Mouse (Mus musculus) layer of hippocampus, postnatal 14 days (tissue): Measurements from ENCODE around the gene Olfr803. TPM values are rescaled to one million over a fixed set of nuclear protein-coding genes. Genes with fewer than 3 reads are reported as not detected.

Experiments used
- DNase-seq, 2 experiments: peaks; one replicate each; pipeline ENCODE4 v3.0.0; 2021 to 2022; ENCODE audit warnings: low spot score in 2 of 2, mixed read lengths in 1 of 2
- long read RNA-seq, 2 experiments: library from polyadenylated mRNA; stranded (forward); transcript quantifications; one replicate each; pipeline ENCODE4 v2.0.0; 2021
- microRNA-seq, 2 experiments: library from miRNA; unstranded; fragments of <30 nt; microRNA quantifications; one replicate each; pipeline ENCODE4 v1.2.0; 2021
- total RNA-seq, 2 experiments: library from RNA; stranded (reverse); gene quantifications; 2 replicates each; pipeline ENCODE4 v1.2.3; 2021

The Olfr803 gene
- total RNA-seq, result not detected
- long read RNA-seq, experiment 1, result 0 reads
- long read RNA-seq, experiment 2, result 0 reads

DNA sequence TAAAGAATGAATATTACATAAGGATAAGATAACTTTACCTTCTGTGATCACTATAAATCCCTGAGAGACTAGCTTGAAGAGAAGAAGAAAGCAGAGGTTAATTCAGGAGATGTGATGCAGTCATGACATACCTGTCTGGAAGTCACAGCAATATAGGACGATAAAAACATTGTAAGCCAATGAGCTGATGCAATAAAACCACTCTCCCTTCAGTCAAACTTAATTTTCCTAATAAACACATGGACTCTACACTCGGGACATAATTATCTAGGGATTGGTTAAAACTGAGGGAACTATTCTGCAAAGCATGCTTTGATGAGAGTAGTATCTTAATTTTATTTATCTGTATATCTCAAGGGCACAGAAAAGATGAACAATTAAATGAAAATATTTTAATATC lies at the start of gene Olfr803:
Gene Olfr803 (minus strand): TSS at position 101 of the 400 bp plus-strand sequence.
- DNase-seq, result no peak

DNA sequence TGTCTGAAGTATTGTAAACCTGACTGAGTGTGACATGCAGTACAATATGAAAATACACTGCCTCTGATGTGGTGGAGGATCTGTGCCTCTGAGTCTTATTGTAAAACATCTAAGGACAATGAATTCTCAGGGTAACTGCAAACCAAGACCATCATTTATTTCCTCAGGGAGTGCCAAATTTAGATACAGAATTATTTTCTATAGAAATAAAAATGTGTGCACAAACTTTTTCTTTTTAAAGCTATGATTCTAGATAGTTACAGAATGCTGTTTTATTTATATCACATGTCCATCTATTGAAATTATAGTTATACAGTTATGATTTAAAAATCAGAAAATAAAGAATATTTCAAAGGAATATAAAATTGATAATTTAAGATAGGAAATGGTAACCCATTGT lies 47.7 kb upstream of the Olfr803 start, which contains the start of gene Olfr806:
Gene Olfr806 (minus strand): TSS at position 101 of the 400 bp plus-strand sequence.
- no peak for DNase-seq

DNA sequence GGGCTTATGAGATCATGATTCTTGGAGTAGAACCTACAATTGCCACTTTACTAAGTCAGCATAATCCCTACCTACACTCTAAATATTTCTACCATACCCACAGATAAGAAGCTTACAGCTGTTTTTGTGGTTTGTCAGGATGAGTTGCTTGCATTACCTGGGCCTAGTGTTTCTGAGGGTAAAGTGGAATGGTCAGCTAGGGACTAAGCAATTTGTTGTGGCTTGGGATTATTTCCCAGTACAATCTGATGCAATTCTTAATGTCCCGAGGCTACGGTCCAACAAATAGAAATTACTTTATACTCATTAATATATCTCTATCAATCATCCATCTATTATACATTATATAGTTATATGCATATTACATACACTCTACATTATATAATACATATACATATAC lies 35.2 kb upstream of the Olfr803 start, which contains the start of gene Olfr805:
Gene Olfr805 (minus strand): TSS at position 101 of the 400 bp plus-strand sequence.
- no peak for DNase-seq

DNA sequence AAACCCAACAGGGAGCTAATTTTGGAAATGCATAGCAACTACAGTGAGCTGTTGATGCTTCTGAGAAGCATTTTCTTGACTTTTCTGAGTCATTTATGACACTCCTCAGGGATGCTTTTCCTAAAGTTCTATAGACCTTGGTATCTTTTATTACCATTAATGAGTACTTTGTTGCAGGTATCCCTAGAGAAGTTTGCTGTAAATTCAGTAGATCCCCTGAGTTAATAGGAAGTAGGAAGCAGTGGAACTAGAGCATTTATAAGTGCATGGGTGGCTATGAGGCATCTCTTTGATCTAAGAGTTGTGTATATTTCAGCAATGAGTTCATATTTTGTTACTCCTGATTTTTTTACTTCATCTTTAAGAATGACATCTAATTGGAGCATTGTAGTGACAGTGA lies 8.8 kb upstream of the Olfr803 start, which contains the start of gene Olfr804:
Gene Olfr804 (plus strand): TSS at position 301 of the 400 bp plus-strand sequence.
- DNase-seq, result no peak

DNA sequence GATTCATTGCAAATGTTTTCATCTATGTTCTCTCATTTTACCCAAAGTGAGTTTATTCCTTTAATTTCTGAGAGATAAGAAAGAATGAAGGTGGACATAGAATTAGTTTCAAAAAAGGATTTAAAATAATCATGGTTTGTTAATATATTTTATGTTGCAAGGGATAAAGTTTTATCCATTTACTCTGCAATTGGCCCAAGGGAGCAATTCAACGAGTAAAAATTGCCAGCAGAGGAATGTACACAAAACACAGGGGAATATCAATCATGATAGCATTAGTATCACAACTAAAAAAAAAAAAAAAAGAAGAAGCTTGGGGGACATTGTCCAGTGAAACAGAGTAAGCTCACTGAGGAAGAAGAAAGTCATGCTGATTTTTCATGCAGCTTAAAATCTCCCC lies 6.0 kb downstream of the Olfr803 start, which contains the start of gene Olfr802:
Gene Olfr802 (minus strand): TSS at position 101 of the 400 bp plus-strand sequence.
- no peak for DNase-seq

DNA sequence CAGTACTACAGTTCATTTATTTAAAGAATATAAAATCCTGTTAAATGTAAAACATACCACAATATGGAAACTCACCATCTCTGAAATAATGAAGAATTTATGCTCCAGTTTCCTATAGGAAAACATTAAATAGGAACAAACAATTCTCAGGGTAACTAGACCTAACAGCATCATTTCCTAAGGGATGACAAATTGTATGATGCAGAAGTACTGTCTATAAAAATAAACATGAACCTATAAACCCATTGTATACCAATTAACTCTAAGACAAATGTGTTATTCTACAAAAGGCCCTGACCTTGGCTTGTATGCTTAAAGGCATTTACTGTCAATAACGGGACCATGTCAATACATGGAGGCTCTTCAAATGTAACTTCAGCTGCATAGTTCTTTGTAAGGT lies 20.3 kb downstream of the Olfr803 start, which contains the start of gene Olfr801:
Gene Olfr801 (minus strand): TSS at position 101 of the 400 bp plus-strand sequence.
- no peak for DNase-seq

DNA sequence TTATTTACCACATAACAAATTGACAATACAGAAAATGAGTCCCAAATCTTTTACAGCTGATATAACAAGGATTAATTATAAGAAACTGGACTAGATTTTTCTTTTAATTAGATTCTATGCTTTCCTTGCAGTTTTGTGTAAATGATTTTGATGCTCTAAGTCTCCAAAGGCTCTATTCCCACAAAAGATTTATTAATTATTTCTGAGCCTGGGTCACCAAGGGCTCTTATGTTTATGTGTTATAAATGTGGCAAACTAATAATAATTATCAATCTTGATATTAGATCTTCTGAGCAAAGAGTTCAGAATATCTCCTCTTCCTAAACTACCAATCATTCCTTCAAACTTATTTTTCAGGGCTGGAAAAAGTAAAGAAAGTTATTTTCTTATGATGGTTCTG lies 36.7 kb downstream of the Olfr803 start, which contains the start of gene Olfr800:
Gene Olfr800 (plus strand): TSS at position 301 of the 400 bp plus-strand sequence.
- DNase-seq, result no peak

DNA sequence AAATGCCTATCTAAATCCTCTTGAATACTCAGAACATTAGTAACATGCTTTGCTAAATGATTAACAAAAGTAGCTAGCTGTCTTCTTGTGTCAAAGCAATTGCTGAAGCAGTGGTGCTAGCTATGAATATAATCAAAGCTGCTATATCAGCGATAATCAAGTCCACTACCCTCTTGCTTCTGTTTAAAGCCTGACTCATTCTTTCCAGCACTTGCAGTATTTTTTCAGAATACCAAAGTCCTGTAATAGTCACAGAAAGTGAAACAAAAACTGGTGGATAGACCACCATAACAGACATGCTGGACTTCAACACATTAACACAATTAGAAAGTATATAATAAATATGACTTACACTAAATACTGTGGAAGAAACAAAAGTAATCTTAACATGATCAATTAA lies 42.3 kb downstream of the Olfr803 start:
- no peak for DNase-seq

Small RNA genes lying within 50 kb of the gene (microRNA-seq; reads per million reads assigned to microRNA genes)
- 0 reads per million in 2 experiments for gene Gm24485

Other genes with a start within 250 kb of the Olfr803 start
- gene Olfr787, start 232.4 kb downstream of the Olfr803 start, total RNA-seq, result not detected
- gene Olfr788, start 223.3 kb downstream of the Olfr803 start, total RNA-seq, result not detected
- not detected for gene Olfr789, start 209.5 kb downstream of the Olfr803 start, total RNA-seq
- gene Olfr790, start 195.8 kb downstream of the Olfr803 start, total RNA-seq, result not detected
- gene Olfr791, start 172.5 kb downstream of the Olfr803 start, total RNA-seq, result not detected
- not detected for gene Olfr792, start 155.1 kb downstream of the Olfr803 start, total RNA-seq
- gene Olfr794, start 126.6 kb downstream of the Olfr803 start, total RNA-seq, result not detected
- not detected for gene Olfr796, start 81.7 kb downstream of the Olfr803 start, total RNA-seq
- gene Olfr798, start 66.4 kb downstream of the Olfr803 start, total RNA-seq, result not detected
- not detected for gene Olfr799, start 56.8 kb downstream of the Olfr803 start, total RNA-seq
- not detected for gene Olfr800, start 36.6 kb downstream of the Olfr803 start, total RNA-seq
- gene Olfr801, start 20.4 kb downstream of the Olfr803 start, total RNA-seq, result not detected
- under 1 TPM; 0.10 to 0.18 TPM for gene Olfr802, start 6.1 kb downstream of the Olfr803 start, total RNA-seq
- not detected for gene Olfr804, start 8.9 kb upstream of the Olfr803 start, total RNA-seq
- gene Olfr805, start 35.1 kb upstream of the Olfr803 start, total RNA-seq, result not detected
- gene Olfr806, start 47.6 kb upstream of the Olfr803 start, total RNA-seq, result not detected
- not detected for gene Olfr807, start 63.5 kb upstream of the Olfr803 start, total RNA-seq
- not detected for gene Olfr808, start 71.2 kb upstream of the Olfr803 start, total RNA-seq
- gene Olfr809, start 80.4 kb upstream of the Olfr803 start, total RNA-seq, result not detected
- gene Olfr810, start 100.6 kb upstream of the Olfr803 start, total RNA-seq, result not detected
- gene Olfr811, start 110.1 kb upstream of the Olfr803 start, total RNA-seq, result not detected
- gene Olfr812, start 151.8 kb upstream of the Olfr803 start, total RNA-seq, result not detected
- not detected for gene Olfr813, start 161.1 kb upstream of the Olfr803 start, total RNA-seq
- gene Olfr814, start 185.6 kb upstream of the Olfr803 start, total RNA-seq, result not detected
- not detected for gene Olfr815, start 211.6 kb upstream of the Olfr803 start, total RNA-seq
- gene Olfr816, start 221.3 kb upstream of the Olfr803 start, total RNA-seq, result not detected